Mouse (Mus musculus) limb, embryonic 14.5 days (tissue): ENCODE data around the gene Efna2. TPM values are rescaled to one million over a fixed set of nuclear protein-coding genes. Genes with fewer than 3 reads are reported as not detected.

Experiments
- ATAC-seq: fragments of 200-750 bp; cut with Nextera tagmentation; 2 replicates; pipeline ENCODE4 v1.8.0; 2017; ENCODE audit warnings: low read depth, moderate number of reproducible peaks, moderate TSS enrichment; ENCODE audit not compliant: low FRiP score
- DNase-seq: peaks from one replicate; pipeline ENCODE4 v3.0.0-alpha.2; 2015; ENCODE audit warnings: low spot score
- H3K27ac ChIP-seq: fragments of 300-500 bp; sonication (generic); replicated peaks from 2 replicates; pipeline ENCODE4 v1.5.1; 2014; ENCODE audit warnings: low read depth, mild to moderate bottlenecking, low read length, moderate library complexity, mixed read lengths
- H3K27me3 ChIP-seq: fragments of 300-500 bp; sonication (generic); 2 replicates; pipeline ENCODE4 v1.6.1; 2014; ENCODE audit warnings: low read length, mixed read lengths; ENCODE audit not compliant: control insufficient read depth, insufficient read depth
- H3K36me3 ChIP-seq: fragments of 300-500 bp; sonication (generic); 2 replicates; pipeline ENCODE4 v1.6.1; 2014; ENCODE audit warnings: mild to moderate bottlenecking, low read length, moderate library complexity, mixed read lengths; ENCODE audit not compliant: control insufficient read depth, insufficient read depth
- H3K4me1 ChIP-seq: fragments of 300-500 bp; sonication (generic); 2 replicates; pipeline ENCODE4 v1.6.1; 2014; ENCODE audit warnings: antibody characterized with exemption, low read length, mixed read lengths; ENCODE audit not compliant: control insufficient read depth, insufficient read depth
- H3K4me2 ChIP-seq: fragments of 300-500 bp; sonication (generic); replicated peaks from 2 replicates; pipeline ENCODE4 v1.6.1; 2014; ENCODE audit warnings: low read depth, mild to moderate bottlenecking, low read length, moderate library complexity; ENCODE audit not compliant: severe bottlenecking
- H3K4me3 ChIP-seq: fragments of 300-500 bp; sonication (generic); replicated peaks from 2 replicates; pipeline ENCODE4 v1.5.1; 2014; ENCODE audit warnings: low read length
- H3K9ac ChIP-seq: fragments of 300-500 bp; sonication (generic); 2 replicates; pipeline ENCODE4 v1.6.1; 2014; ENCODE audit warnings: mild to moderate bottlenecking, low read depth, low read length, moderate library complexity; ENCODE audit not compliant: severe bottlenecking
- H3K9me3 ChIP-seq: fragments of 300-500 bp; sonication (generic); 2 replicates; pipeline ENCODE4 v1.6.1; 2016; ENCODE audit warnings: low read length; ENCODE audit not compliant: control insufficient read depth
- POLR2A ChIP-seq: fragments of 200-500 bp; IDR thresholded peaks from 2 replicates; pipeline ENCODE4 v1.8.0; 2012; ENCODE audit warnings: inconsistent platforms, mild to moderate bottlenecking, moderate library complexity, borderline replicate concordance; ENCODE audit not compliant: insufficient read depth, insufficient read length; ENCODE audit errors: extremely low read depth
- WGBS: fragments of 180-500 bp; shearing (Covaris S2); extraction: QIAGEN DNeasy Blood & Tissue Kit; methylation state at CpG from one replicate; pipeline ENCODE4 v1.1.7; 2014; 5-methylcytosine and 5-hydroxymethylcytosine counted together
- polyA plus RNA-seq, 2 experiments: library from polyadenylated mRNA; depleted of rRNA in 1 of 2; stranded (reverse) in 1 of 2; unstranded in 1 of 2; fragments of >200 nt; fragmentation: Nextera tagmentation in 1 of 2; extraction: Ambion mirVana in 1 of 2; gene quantifications; 2 replicates each; pipeline versions ENCODE4 v1.2.1 to v1.2.3; 2012 to 2014

Efna2 gene
- polyA plus RNA-seq, 2 experiments: 31.5 to 41.7 TPM

DNA sequence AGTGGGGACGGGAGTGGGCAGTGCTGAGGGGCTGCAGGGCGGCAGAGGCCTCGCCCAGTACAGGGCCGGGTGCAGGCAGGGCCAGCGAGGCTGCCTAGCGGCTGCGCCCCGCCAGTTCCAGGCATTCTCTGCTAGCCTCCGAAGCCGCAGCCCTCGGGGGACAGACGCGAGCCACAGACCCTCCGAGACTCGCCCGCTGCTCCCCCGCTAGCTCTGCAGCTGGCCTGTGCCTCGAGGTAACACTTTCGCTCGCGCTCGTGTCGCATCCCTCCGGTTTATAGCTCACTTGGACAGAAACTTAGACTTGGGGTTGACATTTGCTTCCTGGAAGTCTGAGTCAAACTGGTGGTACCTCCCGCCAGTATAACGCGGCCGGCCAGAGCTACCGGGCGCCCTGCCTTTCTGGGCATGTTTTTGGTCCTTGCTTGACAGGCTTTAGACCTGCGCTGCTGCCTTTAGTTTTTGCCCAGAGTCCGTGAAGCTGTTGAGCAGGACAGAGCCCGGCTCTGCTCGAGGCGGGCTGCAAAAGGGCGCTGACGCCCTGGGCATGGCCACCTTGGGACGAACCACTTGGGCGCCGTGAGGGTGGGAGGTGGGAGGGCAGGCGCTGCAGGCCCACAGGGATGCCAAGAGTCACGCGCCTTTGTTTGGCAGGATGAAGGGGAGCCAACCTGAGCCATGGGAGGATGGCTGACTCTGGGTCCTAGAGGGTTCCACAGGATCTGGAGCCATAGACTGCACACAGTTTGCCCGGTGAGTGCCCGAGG is 7.3 kb upstream of the Efna2 start:
- H3K4me1 ChIP-seq: peaks cover 18% of the 10 kb centered on the region
- WGBS: 81% methylated on average over 45 of the region's 45 CpGs
- no peak for DNase-seq
- no peak for ATAC-seq
- peaks cover 28% of the 10 kb centered on the region for H3K36me3 ChIP-seq
- TF ChIP-seq POLR2A: no peak
- no peak overlapping the region for H3K9ac ChIP-seq
- H3K27me3 ChIP-seq: no peaks in the 10 kb centered on the region
- no peak overlapping the region for H3K4me3 ChIP-seq
- no peaks in the 10 kb centered on the region for H3K9me3 ChIP-seq
- H3K4me2 ChIP-seq: peak overlapping the region; percentile 63; the same call in 1 of the 2 replicates
- H3K27ac ChIP-seq: peak overlapping the region; percentile 55; the same call in 1 of the 2 replicates

- Histone ChIP-seq H3K9ac (peak within 1 kb of the TSS; percentile 56), H3K4me3 (peak within 1 kb of the TSS; percentile 52), H3K4me2 (peak within 1 kb of the TSS; percentile 63), H3K4me1 (peaks cover 15% of the 10 kb centered on the region), H3K9me3 (no peaks in the 10 kb centered on the region), H3K27me3 (no peaks in the 10 kb centered on the region), H3K36me3 (peaks cover 28% of the 10 kb centered on the region), H3K27ac (peak within 1 kb of the TSS; percentile 55)
- peak; percentile 77 for ATAC-seq
- 9% methylated on average over 34 of the region's 35 CpGs for WGBS
- TF ChIP-seq POLR2A: peak; percentile 26; the same call in 1 of the 2 replicates
- DNase-seq: peak; percentile 93
Measured at GRCm38 (mm10) chr10:80172527-80173292, 6.6 kb upstream of the Efna2 start, which contains the start of gene 1600002K03Rik. Gene 1600002K03Rik (plus strand): TSS chr10:80172944.

DNA sequence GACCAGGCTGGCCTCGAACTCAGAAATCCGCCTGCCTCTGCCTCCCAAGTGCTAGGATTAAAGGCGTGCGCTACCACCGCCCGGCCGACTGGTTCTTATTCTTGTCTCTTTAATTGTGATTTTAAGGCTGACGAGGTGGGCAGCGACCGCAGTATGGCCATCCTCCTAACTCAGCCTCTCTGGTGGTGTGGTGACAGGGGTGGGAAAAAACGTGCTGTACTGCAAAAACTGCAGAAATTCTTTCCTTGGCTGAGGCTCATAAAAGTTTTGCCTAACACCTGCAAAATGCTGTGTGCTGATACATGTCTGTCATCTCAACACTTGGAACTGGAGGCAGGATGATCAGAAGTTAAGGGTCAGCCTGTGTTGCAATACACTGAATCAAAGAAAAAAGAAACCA is 5.9 kb upstream of the Efna2 start:
- peak overlapping the region; percentile 46; the same call in 1 of the 2 replicates for H3K27ac ChIP-seq
- H3K4me1 ChIP-seq: peaks cover 15% of the 10 kb centered on the region
- peaks cover 28% of the 10 kb centered on the region for H3K36me3 ChIP-seq
- no peak for DNase-seq
- H3K9me3 ChIP-seq: no peaks in the 10 kb centered on the region
- H3K27me3 ChIP-seq: no peaks in the 10 kb centered on the region
- no peak for TF ChIP-seq POLR2A
- peak overlapping the region; percentile 63 for H3K4me2 ChIP-seq
- peak overlapping the region; percentile 56 for H3K9ac ChIP-seq
- 13% methylated on average over 11 of the region's 11 CpGs for WGBS
- peak overlapping the region; percentile 52 for H3K4me3 ChIP-seq
- ATAC-seq: no peak

GRCm38 (mm10) chr10:80173955-80174640 is 5.2 kb upstream of the Efna2 start:
- 82% methylated on average over 10 of the region's 10 CpGs for WGBS
- no peak overlapping the region for H3K4me3 ChIP-seq
- H3K4me2 ChIP-seq: no peak overlapping the region
- no peak for ATAC-seq
- no peak overlapping the region for H3K9ac ChIP-seq
- peaks cover 28% of the 10 kb centered on the region for H3K36me3 ChIP-seq
- H3K9me3 ChIP-seq: no peaks in the 10 kb centered on the region
- peaks cover 9% of the 10 kb centered on the region; the same call in 1 of the 2 replicates for H3K4me1 ChIP-seq
- no peak for TF ChIP-seq POLR2A
- H3K27ac ChIP-seq: no peak overlapping the region
- DNase-seq: no peak
- H3K27me3 ChIP-seq: no peaks in the 10 kb centered on the region

DNA sequence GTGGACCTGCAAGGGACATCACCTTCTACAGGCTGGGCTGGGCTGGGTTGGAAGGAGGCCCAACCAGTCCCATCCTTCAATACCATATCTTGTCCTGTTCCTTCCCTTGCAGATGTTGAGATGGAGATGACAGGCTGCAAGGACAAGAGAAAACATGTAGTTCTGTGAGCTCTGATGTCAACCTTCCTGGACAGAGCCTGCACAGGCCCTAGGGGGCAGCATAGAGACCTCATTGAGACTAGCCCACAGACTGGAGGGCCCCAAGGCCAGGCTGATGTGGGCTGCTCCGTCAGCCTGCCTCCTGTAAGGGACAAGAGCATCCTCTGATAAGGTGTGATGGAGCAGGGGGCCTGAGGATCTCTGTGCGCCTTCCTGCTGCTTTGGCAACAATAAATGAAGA is 4.6 kb upstream of the Efna2 start:
- DNase-seq (no peak), ATAC-seq (no peak)

More for the DNA sequence above, 4.6 kb upstream of the Efna2 start:
- Histone ChIP-seq H3K36me3 (peaks cover 25% of the 10 kb centered on the region), H3K27me3 (no peaks in the 10 kb centered on the region), H3K9me3 (no peaks in the 10 kb centered on the region), H3K4me1 (peaks cover 6% of the 10 kb centered on the region; the same call in 1 of the 2 replicates), H3K27ac (no peak overlapping the region), H3K4me3 (no peak overlapping the region), H3K4me2 (no peak overlapping the region), H3K9ac (no peak overlapping the region)
- 50% methylated on average over 2 of the region's 2 CpGs for WGBS
- TF ChIP-seq POLR2A: no peak
